Mouse (Mus musculus) MN1 (cell line): ENCODE results near the gene AC109138.7.

ENCODE experiments used
- DNase-seq: peaks from one replicate; pipeline ENCODE4 v3.0.0-alpha.2; 2016; ENCODE audit warnings: low spot score

The AC109138.7 gene

GRCm38 (mm10) chr19:4214071-4214770 lies at the start of gene AC109138.7, which contains the start of gene Clcf1:
AC109138.7 (plus strand) TSS chr19:4214357.
Clcf1 (plus strand) TSS chr19:4214238.
- DNase-seq, result peak; percentile 54

DNA sequence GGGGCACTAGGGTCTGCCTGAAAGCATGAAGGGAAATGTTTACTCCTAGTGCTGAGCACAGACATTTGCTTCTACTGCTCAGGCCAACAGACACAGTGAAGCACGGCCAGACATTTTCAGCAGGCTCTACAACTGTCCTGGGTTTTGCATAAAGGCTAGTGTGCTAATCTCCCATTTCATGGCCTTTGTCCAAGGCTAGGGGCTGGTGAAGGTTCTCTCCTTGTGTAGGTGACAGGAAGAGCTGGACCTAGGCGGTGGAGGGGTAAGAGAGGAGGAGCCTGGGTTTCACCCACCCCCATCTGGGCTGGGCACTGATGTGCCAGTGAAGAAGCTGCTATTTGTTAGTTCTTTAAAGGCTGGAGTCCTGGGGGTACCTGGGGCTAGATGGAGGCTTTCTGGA lies 49.4 kb upstream of the AC109138.7 start:
- no peak for DNase-seq

DNA sequence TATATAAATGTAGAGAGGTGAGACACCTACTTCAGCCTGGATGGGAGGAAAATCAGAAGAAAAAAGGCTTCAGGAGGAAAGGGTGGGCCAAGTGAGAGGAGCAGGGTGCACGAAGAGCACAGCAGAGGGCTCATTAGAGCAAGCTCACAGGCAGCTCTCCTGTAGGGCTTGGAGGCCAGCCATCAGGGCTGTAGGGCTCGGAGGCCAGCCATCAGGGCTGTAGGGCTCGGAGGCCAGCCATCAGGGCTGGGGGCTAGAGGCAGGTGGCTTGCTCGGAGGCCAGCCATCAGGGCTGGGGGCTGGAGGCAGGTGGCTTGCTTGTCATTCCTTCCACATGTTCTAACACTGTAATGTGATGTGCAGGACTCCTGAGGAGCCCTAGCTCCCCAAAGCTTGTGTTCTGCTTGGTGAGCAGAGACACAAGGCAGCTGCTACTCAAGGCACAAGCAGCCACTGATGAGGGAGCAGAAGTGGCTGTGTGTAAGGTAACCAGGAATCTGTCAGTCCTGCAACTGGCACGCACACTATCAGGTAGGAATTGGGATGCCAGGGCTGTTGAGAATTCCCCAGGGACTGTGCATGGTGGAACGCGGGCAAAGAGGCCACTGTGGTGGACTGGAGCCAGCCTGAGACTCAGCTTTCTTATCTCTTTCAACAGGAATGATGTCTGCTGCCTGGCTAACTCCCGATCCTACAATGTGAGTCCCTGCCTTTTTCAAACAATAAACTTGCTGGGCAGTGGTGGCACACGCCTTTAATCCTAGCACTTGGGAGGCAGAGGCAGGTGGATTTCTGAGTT lies 47.3 kb upstream of the AC109138.7 start:
- peak; percentile 51 for DNase-seq

GRCm38 (mm10) chr19:4169378-4169784 lies 44.8 kb upstream of the AC109138.7 start:
- DNase-seq, result peak; percentile 96

DNA sequence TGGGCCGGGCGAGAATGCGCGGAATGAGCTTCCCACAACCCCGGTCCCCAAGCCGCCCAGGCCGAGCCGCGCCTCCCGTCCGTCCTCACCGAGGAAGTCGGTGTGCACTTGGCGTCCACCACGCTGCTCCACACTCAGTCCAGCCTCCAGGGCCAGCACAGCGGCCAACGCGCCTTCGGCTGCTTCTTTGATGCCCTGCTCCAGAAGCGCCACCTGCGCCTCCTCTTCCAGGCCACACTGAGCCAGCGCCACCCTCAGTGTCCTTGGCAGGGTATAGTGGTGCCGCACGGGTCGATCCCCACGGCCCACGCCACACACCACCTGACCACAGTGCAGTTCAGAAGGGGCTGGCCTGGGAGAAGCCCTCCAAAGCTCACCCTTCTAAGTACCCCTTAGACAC lies 44.3 kb upstream of the AC109138.7 start:
- DNase-seq, result no peak

DNA sequence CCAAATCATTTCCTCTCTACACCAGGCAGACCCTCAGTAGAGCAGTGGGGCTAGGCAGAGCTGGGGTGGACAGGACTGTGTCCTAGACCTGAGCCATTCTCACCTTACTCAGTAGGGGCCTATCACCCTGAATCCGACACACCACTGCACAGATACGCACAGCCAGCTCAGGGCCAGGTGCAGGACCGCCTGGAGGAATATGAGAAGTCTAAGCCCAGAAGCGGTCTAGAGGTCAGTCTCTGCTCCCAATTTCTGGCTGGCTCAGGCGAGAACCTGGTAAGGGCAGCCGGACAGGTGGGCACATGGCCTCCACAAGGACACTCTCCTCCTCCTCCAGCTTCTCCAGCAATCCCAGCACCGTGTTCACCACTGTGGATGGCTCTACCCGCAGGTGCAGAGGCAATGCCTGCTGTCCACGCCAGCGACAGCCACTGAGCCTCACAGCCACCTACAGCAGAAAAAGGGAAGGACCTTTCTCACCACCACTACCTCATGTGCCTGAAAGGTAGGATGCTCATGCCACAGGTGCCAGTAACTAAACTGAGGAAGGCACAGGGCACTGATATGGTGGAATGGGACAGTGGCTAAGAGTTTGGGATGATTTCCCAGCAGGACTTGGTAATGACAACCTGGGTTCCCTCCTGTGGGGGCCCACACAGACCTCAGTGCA lies 43.3 kb upstream of the AC109138.7 start:
- DNase-seq, result no peak

GRCm38 (mm10) chr19:4171393-4172290 lies 42.5 kb upstream of the AC109138.7 start:
- no peak for DNase-seq

DNA sequence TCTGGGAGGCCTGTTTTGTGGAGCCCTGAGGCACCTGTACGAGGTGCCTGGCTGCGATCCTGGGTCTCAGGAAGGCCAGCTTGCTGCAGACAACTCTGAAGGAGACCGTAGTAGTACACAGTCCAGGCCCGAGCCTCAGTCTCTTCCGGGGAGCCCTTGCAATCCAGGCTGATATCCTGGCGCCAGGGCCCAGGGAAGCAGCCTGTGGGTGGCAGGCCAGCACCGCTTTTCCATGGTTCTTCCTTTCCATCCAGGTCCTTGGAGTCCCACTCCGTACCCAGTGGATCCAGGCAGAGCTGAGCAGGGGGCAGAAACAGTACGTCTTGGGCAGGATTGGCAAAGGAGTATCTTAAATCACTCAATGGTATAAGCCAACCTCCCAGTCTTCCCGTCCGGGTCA lies 41.2 kb upstream of the AC109138.7 start:
- DNase-seq, result no peak

DNA sequence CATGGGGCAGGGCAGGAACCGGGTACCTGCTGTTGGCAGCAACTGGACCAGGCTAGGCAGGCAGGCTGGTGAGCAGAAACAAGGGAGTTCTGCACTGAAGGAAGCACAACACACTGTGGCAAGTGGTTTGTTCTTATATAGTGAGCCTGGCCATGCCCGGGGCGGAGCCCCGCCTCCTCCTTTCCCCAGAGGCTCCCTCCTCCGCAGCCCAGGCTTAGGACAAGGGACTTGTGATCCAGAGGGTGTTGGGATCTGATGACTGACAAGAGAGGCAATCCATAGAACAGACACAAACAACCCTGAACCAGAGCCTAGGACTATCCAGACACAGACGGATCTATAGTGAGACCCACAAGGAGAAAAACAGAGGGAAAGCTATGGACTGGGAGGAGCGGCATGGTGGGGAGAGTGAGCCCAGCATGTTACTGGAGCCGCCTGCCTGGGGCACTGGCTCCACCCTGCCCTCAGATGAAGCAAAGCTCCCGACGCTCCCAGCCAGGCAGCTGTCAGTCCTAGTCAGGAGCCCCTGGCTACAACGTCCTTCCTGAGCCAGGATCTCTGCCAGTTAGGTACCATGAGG lies 38.7 kb upstream of the AC109138.7 start, which contains the start of gene Carns1:
Gene Carns1, minus strand, starts transcription at position 112 of the 580 bp plus-strand sequence.
- DNase-seq, result peak; percentile 59

DNA sequence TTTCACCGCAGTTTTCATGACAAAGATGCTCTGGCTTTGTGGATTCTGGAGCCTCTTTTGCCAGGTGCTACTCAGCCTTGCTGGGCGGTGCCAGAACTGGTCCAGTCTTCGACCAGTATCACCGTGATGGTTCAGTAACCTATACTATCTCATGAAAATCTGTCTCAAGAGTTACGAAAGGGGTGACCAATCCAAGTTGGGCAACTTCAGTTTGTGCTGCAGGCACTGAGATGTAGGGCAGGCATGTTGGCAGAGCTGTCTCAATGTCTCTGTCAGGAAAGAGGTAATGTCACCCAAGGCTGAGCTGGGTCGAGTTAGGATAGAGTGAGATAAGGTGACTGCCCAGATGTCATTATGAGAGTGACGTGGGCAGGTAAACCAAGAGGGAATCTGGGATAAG lies 33.7 kb upstream of the AC109138.7 start:
- no peak for DNase-seq

GRCm38 (mm10) chr19:4181892-4182291 lies 32.3 kb upstream of the AC109138.7 start:
- DNase-seq, result peak; percentile 58

GRCm38 (mm10) chr19:4183689-4184088 lies 30.5 kb upstream of the AC109138.7 start:
- no peak for DNase-seq

DNA sequence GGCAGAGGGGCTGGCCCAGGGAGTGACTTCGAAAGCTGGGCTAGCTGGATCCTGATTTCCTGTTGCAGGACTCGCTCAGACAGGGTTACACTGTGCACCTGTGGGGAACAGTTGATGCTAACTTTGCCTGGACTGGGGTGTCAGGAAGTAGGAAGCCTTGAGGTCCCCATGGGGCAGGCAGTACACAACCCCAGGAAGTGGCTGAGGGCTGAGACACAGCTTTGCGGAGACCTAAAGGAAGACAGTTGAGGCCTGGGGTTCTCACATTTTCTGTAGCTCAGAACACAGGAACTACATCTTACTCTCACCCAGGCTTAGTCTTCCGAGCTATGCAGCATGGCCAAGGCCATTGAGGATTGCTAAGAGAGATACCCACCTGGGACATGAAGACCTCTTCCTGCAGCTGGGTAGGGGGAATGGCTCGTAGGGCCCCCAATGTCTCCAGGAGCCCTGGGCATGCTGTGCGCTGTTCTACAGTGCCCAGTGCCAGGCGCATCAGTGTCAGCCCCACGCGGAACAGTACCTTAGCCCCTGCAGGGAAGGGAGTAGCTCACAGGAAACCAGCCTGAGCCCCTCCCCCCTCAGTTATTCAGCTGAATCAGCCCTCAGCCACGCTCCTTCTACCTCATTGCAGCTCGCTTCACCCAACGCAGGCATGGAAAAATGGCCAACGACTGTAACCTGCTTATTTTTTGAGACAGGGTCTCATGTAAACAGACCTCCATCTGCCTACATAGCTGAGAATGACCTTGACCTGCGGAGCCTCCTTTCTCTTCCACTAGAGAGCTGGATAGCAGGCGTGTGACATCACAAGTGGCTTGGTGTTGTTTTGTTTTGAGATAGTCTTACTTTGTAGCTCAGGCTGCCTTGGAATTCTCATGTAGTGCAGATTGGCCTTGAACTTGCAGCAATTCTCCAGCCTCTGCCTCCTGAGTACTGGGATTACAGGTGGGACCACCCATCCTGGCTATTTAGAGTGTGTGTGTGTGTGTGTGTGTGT lies 28.9 kb upstream of the AC109138.7 start:
- DNase-seq, result no peak

DNA sequence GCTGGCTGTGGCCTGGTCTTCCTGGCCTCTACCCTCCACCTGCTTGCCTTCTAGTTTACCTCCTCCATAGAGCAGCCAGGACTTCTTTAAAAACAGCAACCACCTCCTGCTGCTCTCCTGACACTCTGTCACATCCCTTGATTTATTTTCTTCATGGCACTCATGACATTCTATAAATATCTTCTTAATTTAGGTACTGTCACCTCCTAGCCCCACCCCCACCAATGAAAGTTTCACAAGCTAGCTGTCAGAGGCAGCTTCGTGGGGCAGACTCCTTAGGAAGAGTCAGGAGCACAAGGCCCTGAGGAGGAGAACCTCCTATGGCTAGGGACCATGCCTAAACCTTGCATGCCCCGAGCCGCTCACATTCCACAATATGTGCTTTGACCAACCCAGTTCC lies 26.9 kb upstream of the AC109138.7 start:
- no peak for DNase-seq

DNA sequence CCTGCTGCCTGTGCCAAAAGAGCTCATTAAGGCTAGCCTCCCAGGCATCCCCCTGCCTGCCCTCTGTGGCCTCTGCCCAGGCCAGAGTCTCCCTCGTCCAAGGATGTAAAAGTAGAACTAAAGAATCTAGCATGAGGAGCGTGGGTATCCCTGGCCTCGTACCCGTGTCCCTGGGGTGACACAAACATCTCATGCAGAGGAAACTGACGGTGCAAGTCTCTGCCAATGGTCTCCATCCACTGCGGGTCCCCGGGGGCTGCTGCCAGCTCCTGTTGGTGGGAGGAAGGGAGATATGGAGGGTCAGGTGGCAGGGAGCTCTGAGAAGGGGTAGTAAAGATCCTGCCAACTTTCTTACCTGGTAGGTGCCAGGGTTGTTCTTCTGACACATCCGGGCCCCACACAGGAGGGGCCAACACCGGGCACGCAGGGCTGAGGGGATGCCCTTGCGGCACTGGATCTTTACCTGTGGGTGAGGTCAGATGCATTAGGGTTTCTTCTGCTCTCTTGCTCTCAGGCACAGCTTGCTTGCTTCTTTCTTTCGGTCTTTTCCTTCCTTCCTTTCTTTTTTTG lies 25.0 kb upstream of the AC109138.7 start:
- DNase-seq, result no peak

- no peak for DNase-seq
These were observed 23.3 kb upstream of the AC109138.7 start, which contains the start of gene Tbc1d10c for GRCm38 (mm10) chr19:4190831-4191334. Tbc1d10c (minus strand) TSS chr19:4191284.

DNA sequence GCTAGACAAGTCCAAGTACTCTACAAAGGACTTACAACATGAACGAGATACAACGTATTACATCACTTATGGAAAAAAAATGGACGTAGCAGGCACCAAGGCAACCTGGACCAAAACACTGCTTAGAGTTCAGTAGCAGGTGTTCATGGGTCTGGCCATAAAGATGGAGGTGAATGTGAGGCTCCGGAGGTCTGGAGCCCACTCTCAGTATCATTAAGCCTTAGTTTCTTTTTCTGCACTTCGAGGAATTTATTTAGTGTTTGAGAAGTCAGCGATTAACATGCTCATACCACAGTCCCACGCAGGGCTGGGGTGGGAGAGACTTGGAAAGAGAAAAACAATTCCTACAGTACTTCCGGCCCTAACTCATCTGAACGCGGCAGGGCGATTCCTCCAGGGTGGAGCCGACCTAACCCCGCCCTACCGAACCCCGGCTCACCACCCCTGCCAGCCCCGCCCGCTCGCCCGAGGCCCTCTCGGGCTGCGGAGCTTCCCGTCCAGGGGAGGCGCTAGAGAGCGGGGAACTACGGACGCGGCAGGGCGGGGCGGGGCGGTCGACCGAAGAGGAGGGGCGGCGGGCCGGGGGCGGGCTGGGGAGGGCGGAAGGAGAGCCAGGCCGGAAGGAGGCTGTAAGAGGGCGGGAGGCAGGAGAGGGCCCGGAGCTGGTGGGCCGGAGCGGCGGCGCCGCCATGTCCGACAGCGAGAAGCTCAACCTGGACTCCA lies 22.5 kb upstream of the AC109138.7 start, which contains the start of gene Ppp1ca:
Gene Ppp1ca, plus strand, starts transcription at position 538 of the 723 bp plus-strand sequence.
- DNase-seq, result peak; percentile 94

GRCm38 (mm10) chr19:4192251-4192985 lies 21.7 kb upstream of the AC109138.7 start:
- peak; percentile 57 for DNase-seq
